In the genomic region with DNA sequence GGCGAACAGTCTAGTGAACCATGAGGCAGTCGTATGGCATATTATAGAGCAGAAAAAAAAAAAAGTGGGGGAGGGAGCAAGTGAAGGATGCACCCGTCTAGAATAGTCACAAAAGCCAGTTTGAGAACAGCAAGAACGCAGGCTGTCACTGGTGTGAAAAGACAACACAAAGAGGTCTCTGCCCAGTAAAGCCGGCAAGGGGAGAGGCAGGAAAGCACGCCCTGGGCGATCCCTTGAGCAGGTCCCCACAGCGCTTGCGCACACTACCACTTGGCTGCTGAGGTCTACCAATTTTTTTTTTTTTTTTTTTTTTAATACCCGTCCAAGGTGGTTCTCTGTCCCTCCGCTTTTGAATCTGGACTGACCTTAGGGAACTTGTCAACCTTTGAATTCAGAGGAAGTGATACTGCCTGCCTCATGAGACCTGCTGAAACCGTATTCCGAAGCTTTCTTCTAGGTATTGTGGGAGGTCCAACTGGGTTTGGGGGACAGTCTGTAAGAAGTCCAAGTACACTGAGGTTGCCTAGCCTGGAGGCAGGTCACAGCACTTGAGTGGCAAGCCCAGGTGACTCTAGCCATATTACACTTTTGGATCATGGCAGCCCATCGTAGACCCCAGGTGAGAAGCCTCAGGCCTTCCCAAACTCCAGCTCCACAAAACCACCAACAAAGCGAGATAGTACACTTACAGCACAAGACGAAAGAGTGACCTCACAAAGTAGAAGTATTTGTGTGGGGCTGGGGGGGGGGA, we compare ENCODE assay signal across 8 mouse cellular contexts.
DNase-seq lines count a peak whose midpoint lies in the region; ATAC-seq lines count a peak whose summit lies in the region.

No protein-coding gene starts in this region.

- peak; percentile 33; the same call in 1 of the 2 replicates for ATAC-seq in frontal cortex, adult (ENCODE audit: low TSS enrichment)
- ATAC-seq in hindbrain, embryonic 16.5 days: no peak
- 0 out of 2 replicates have a peak, but pooled peaks have one; percentile 34 for ATAC-seq in lung, embryonic 16.5 days (ENCODE audit: low read depth)
- no peak for ATAC-seq in stomach, embryonic 15.5 days (ENCODE audit: insufficient read depth, low FRiP score, low read depth)

- H3K27me3 ChIP-seq in forebrain, embryonic 10.5 days (ENCODE audit: poor library complexity, severe bottlenecking): peaks cover 49% of the 10 kb centered on the region
- no peaks in the 10 kb centered on the region for H3K27me3 ChIP-seq in hindbrain, embryonic 16.5 days (replicated peaks; ENCODE audit: control insufficient read depth, insufficient read depth, low read length)
- H3K27me3 ChIP-seq in lung, embryonic 16.5 days (ENCODE audit: control insufficient read depth, insufficient read depth, low read depth, low read length): no peaks in the 10 kb centered on the region; the same call in 1 of the 2 replicates
- H3K27me3 ChIP-seq in stomach, embryonic 15.5 days (replicated peaks): no peaks in the 10 kb centered on the region

- H3K9ac ChIP-seq in hindbrain, embryonic 16.5 days (ENCODE audit: low read depth, low read length): peak overlapping the region; percentile 66
- peak overlapping the region; percentile 67 for H3K9ac ChIP-seq in lung, embryonic 16.5 days (ENCODE audit: low read length)
- H3K9ac ChIP-seq in stomach, embryonic 15.5 days: peak overlapping the region; percentile 3; the same call in 1 of the 2 replicates

- H3K4me1 ChIP-seq in forebrain, embryonic 10.5 days: peaks cover 38% of the 10 kb centered on the region
- peaks cover 18% of the 10 kb centered on the region for H3K4me1 ChIP-seq in hindbrain, embryonic 16.5 days (ENCODE audit: control insufficient read depth, insufficient read depth, low read depth, low read length)
- H3K4me1 ChIP-seq in lung, embryonic 16.5 days (replicated peaks; ENCODE audit: control insufficient read depth, insufficient read depth, low read length): 0 out of 2 replicates have a peak, but pooled peaks cover 3% of the 10 kb centered on the region
- H3K4me1 ChIP-seq in stomach, embryonic 15.5 days: peaks cover 26% of the 10 kb centered on the region; the same call in 1 of the 2 replicates

- peak overlapping the region; percentile 61 for H3K4me3 ChIP-seq in forebrain, embryonic 10.5 days
- peak overlapping the region; percentile 42 for H3K4me3 ChIP-seq in hindbrain, embryonic 16.5 days (ENCODE audit: low read length)
- H3K4me3 ChIP-seq in lung, embryonic 16.5 days (ENCODE audit: low read length): peak overlapping the region; percentile 55
- peak overlapping the region; percentile 47 for H3K4me3 ChIP-seq in stomach, embryonic 15.5 days (replicated peaks)

- DNase-seq in frontal cortex, postnatal 14 days (ENCODE audit: low spot score in 2 of 2): no peak
- peak; percentile 74 for DNase-seq in R1 (ENCODE audit: low read depth, low spot score)
- peak; percentile 58 for DNase-seq in forebrain, embryonic 10.5 days (ENCODE audit: extremely low spot score, low spot score)
- no peak for DNase-seq in layer of hippocampus, adult 9-11 months

- H3K9me3 ChIP-seq in forebrain, embryonic 10.5 days: no peaks in the 10 kb centered on the region
- H3K9me3 ChIP-seq in hindbrain, embryonic 16.5 days (ENCODE audit: control insufficient read depth, low read length): no peaks in the 10 kb centered on the region
- H3K9me3 ChIP-seq in lung, embryonic 16.5 days (ENCODE audit: control insufficient read depth, low read length): no peaks in the 10 kb centered on the region
- no peaks in the 10 kb centered on the region for H3K9me3 ChIP-seq in stomach, embryonic 15.5 days

- H3K36me3 ChIP-seq in forebrain, embryonic 10.5 days (replicated peaks): no peaks in the 10 kb centered on the region
- H3K36me3 ChIP-seq in hindbrain, embryonic 16.5 days (ENCODE audit: control insufficient read depth, insufficient read depth, low read length): no peaks in the 10 kb centered on the region
- H3K36me3 ChIP-seq in lung, embryonic 16.5 days (ENCODE audit: control insufficient read depth, insufficient read depth, low read length): no peaks in the 10 kb centered on the region
- no peaks in the 10 kb centered on the region for H3K36me3 ChIP-seq in stomach, embryonic 15.5 days

- WGBS in forebrain, embryonic 10.5 days: 20% methylated on average over 16 of the region's 16 CpGs
- WGBS in hindbrain, embryonic 16.5 days: 26% methylated on average over 16 of the region's 16 CpGs
- 34% methylated on average over 16 of the region's 16 CpGs for WGBS in lung, embryonic 16.5 days
- WGBS in stomach, embryonic 15.5 days: 37% methylated on average over 16 of the region's 16 CpGs

- peak overlapping the region; percentile 60 for H3K4me2 ChIP-seq in hindbrain, embryonic 16.5 days (ENCODE audit: low read length)
- H3K4me2 ChIP-seq in lung, embryonic 16.5 days (ENCODE audit: low read depth, low read length): peak overlapping the region; percentile 92
- peak overlapping the region; percentile 90 for H3K4me2 ChIP-seq in stomach, embryonic 15.5 days

- H3K27ac ChIP-seq in forebrain, embryonic 10.5 days: peak overlapping the region; percentile 89
- H3K27ac ChIP-seq in hindbrain, embryonic 16.5 days (ENCODE audit: low read depth, low read length): peak overlapping the region; percentile 84
- H3K27ac ChIP-seq in lung, embryonic 16.5 days (ENCODE audit: low read length): no peak overlapping the region
- no peak overlapping the region for H3K27ac ChIP-seq in stomach, embryonic 15.5 days

Comparison
In these comparisons a context has a peak if more than half of its experiments do, and no peak if none do; other contexts are left out.
1. ATAC-seq: peak in frontal cortex, adult (single experiment) and lung, embryonic 16.5 days (single experiment); none in hindbrain, embryonic 16.5 days (single experiment) and stomach, embryonic 15.5 days (single experiment).
2. DNase-seq: peak in R1 (single experiment) and forebrain, embryonic 10.5 days (single experiment); none in frontal cortex, postnatal 14 days (0 of 2) and layer of hippocampus, adult 9-11 months (single experiment).
3. H3K27ac ChIP-seq: peak in forebrain, embryonic 10.5 days (single experiment) and hindbrain, embryonic 16.5 days (single experiment); none in lung, embryonic 16.5 days (single experiment) and stomach, embryonic 15.5 days (single experiment).
4. H3K9ac ChIP-seq: peak in every context shown above with its lines; median percentile 67 in lung, embryonic 16.5 days; 66 in hindbrain, embryonic 16.5 days; 3 in stomach, embryonic 15.5 days.
5. Peak in every context shown above with its lines, with median percentiles within 50 percentile points of each other: H3K4me3 ChIP-seq and H3K4me2 ChIP-seq.